Mouse (Mus musculus): ENCODE results near the gene Cdca4. TPM values are rescaled to one million over a fixed set of nuclear protein-coding genes. Genes with fewer than 3 reads are reported as not detected.
A peak's percentile ranks its signal among the peaks of the same experiment; 100 is the strongest.

Cdca4 gene
- total RNA-seq (2021): 10 to 100 TPM; 13.7 to 16.6 TPM

- intact Hi-C loops (cut with DNase I): loop anchor here (2.0 kb wide), 1 partner anchor 19 kb away; no protein-coding TSS in a partner anchor
- DNase-seq: peak; percentile 98
Observed at GRCm38 (mm10) chr12:112829244-112829864, at the start of gene Cdca4. TSS of gene Cdca4 (minus strand) at chr12:112829423.

GRCm38 (mm10) chr12:112877607-112878020, 48.4 kb upstream of the Cdca4 start:
- intact Hi-C loops (cut with DNase I): loop anchor here (5.0 to 10.0 kb wide), 3 partner anchors 40 to 197 kb away; partner anchors contain the start of gene Tex22

GRCm38 (mm10) chr12:112877073-112877576, 47.9 kb upstream of the Cdca4 start:
- DNase-seq: no peak
- intact Hi-C loops (cut with DNase I): loop anchor here (5.0 to 10.0 kb wide), 3 partner anchors 40 to 198 kb away; partner anchors contain the start of gene Tex22

More at GRCm38 (mm10) chr12:112877607-112878020, 48.4 kb upstream of the Cdca4 start:
- DNase-seq: peak in 1 of 2 experiments; percentile 30

- intact Hi-C loops (cut with DNase I): loop anchor here (5.0 to 10.0 kb wide), 3 partner anchors 41 to 198 kb away; partner anchors contain the start of gene Tex22
- peak; percentile 62 to 66 for DNase-seq
Observed at GRCm38 (mm10) chr12:112876332-112877072, 47.3 kb upstream of the Cdca4 start.

GRCm38 (mm10) chr12:112875225-112876013, 46.2 kb upstream of the Cdca4 start:
- intact Hi-C loops (cut with DNase I): loop anchor here (2.0 to 10.0 kb wide), 4 partner anchors 42 to 199 kb away; partner anchors contain the start of genes Jag2 and Tex22
- DNase-seq: peak; percentile 93 to 96

GRCm38 (mm10) chr12:112874199-112874598, 45.0 kb upstream of the Cdca4 start:
- DNase-seq: no peak
- intact Hi-C loops (cut with DNase I): loop anchor here (2.0 to 10.0 kb wide), 3 partner anchors 55 to 201 kb away; partner anchors contain the start of genes Jag2 and Tex22

- intact Hi-C loops (cut with DNase I): loop anchor here (2.0 to 10.0 kb wide), 3 partner anchors 55 to 201 kb away; partner anchors contain the start of genes Jag2 and Tex22
- peak; percentile 66 to 78 for DNase-seq
Observed at GRCm38 (mm10) chr12:112873452-112874190, 44.4 kb upstream of the Cdca4 start.

GRCm38 (mm10) chr12:112872991-112873390, 43.8 kb upstream of the Cdca4 start:
- no peak for DNase-seq
- intact Hi-C loops (cut with DNase I): loop anchor here (10.0 kb wide), 2 partner anchors 82 to 202 kb away; partner anchors contain the start of gene Tex22

- no peak for DNase-seq
- intact Hi-C loops (cut with DNase I): loop anchor here (10.0 kb wide), 2 partner anchors 84 to 204 kb away; partner anchors contain the start of gene Tex22
Observed at GRCm38 (mm10) chr12:112871272-112871671, 42.0 kb upstream of the Cdca4 start.

- intact Hi-C loops (cut with DNase I): loop anchor here (10.0 kb wide), 2 partner anchors 84 to 204 kb away; partner anchors contain the start of gene Tex22
- DNase-seq: peak in 1 of 2 experiments; percentile 29
Observed at GRCm38 (mm10) chr12:112870775-112871174, 41.6 kb upstream of the Cdca4 start.

GRCm38 (mm10) chr12:112869783-112870204, 40.6 kb upstream of the Cdca4 start:
- no peak for DNase-seq
- intact Hi-C loops (cut with DNase I): loop anchor here (10.0 kb wide), 2 partner anchors 85 to 205 kb away; partner anchors contain the start of gene Tex22

- no peak for DNase-seq
- intact Hi-C loops (cut with DNase I): no loop called here
Observed at GRCm38 (mm10) chr12:112868178-112869087, 39.2 kb upstream of the Cdca4 start, which contains the start of gene Gpr132. TSS of gene Gpr132 (minus strand) at chr12:112868228.

- no peak for DNase-seq
- intact Hi-C loops (cut with DNase I): no loop called here
Observed at GRCm38 (mm10) chr12:112867106-112867674, 38.0 kb upstream of the Cdca4 start.

- intact Hi-C loops (cut with DNase I): no loop called here
- DNase-seq: peak in 1 of 2 experiments; percentile 40
Observed at GRCm38 (mm10) chr12:112866467-112867080, 37.4 kb upstream of the Cdca4 start.

GRCm38 (mm10) chr12:112864804-112865203, 35.6 kb upstream of the Cdca4 start:
- intact Hi-C loops (cut with DNase I): no loop called here
- DNase-seq: no peak

GRCm38 (mm10) chr12:112861911-112862321, 32.7 kb upstream of the Cdca4 start:
- no peak for DNase-seq
- intact Hi-C loops (cut with DNase I): no loop called here

- no peak for DNase-seq
- intact Hi-C loops (cut with DNase I): no loop called here
Observed at GRCm38 (mm10) chr12:112860765-112861164, 31.5 kb upstream of the Cdca4 start.

All from heart, postnatal 10 days (tissue).